Mouse (Mus musculus) testis, adult 2 months (tissue): ENCODE measurements around the gene Pan3. TPM values are rescaled to one million over a fixed set of nuclear protein-coding genes. Genes with fewer than 3 reads are reported as not detected.

Source experiments
- H3K27ac ChIP-seq: fragments of 200-500 bp; 2 replicates; pipeline ENCODE4 v1.5.1; 2012; ENCODE audit warnings: low read depth, low read length; ENCODE audit not compliant: control insufficient read depth, insufficient read depth
- H3K27me3 ChIP-seq: fragments of 200-500 bp; 2 replicates; pipeline ENCODE4 v1.6.1; 2012; ENCODE audit warnings: mild to moderate bottlenecking, low read length, moderate library complexity; ENCODE audit not compliant: control insufficient read depth, insufficient read depth
- H3K36me3 ChIP-seq: fragments of 200-500 bp; 2 replicates; pipeline ENCODE4 v1.6.1; 2012; ENCODE audit warnings: mild to moderate bottlenecking, low read length; ENCODE audit not compliant: control insufficient read depth, insufficient read depth
- H3K4me1 ChIP-seq: fragments of 200-500 bp; 2 replicates; pipeline ENCODE4 v1.6.1; 2012; ENCODE audit warnings: low read length; ENCODE audit not compliant: control insufficient read depth, insufficient read depth
- H3K4me3 ChIP-seq: fragments of 200-500 bp; 2 replicates; pipeline ENCODE4 v1.5.1; 2012; ENCODE audit warnings: low read depth, mild to moderate bottlenecking, low read length, moderate library complexity, mixed read lengths; ENCODE audit not compliant: control insufficient read depth
- CTCF ChIP-seq: fragments of 200-500 bp; IDR thresholded peaks from 2 replicates; pipeline ENCODE4 v1.5.1; 2012; ENCODE audit warnings: low read depth, mild to moderate bottlenecking, inconsistent platforms, low read length, moderate library complexity; ENCODE audit not compliant: control insufficient read depth, insufficient read depth, insufficient replicate concordance
- POLR2A ChIP-seq: fragments of 200-500 bp; IDR thresholded peaks from 2 replicates; pipeline ENCODE4 v1.6.1; 2012; ENCODE audit warnings: low read depth, mild to moderate bottlenecking, inconsistent platforms, low read length, moderate library complexity; ENCODE audit not compliant: control insufficient read depth
- polyA plus RNA-seq: library from polyadenylated mRNA; depleted of rRNA; stranded (reverse); fragments of >200 nt; gene quantifications from 2 replicates; pipeline ENCODE4 v1.2.3, GENCODE M21; 2012

Gene Pan3
- polyA plus RNA-seq, 1 experiment = 94.5 TPM

DNA sequence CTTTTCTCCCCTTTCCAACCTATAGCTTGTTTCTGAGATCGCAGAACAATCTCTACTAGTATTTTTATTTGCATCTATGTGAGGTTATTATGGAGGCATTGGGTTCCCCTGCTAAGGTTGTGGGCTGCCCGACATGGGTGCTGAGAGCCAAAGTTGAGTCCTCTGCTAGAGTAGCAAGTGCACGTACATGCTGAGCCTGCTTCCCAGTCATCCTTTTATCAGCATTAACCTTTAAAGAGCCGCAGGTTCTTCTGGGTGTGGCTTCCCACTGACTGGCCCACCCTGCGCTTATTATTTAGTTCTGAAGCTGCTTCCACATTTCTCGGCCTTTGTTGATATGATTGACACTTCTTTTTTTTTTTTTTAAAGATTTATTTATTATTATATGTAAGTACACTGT lies 14.3 kb downstream of the Pan3 start:
- no peak for TF ChIP-seq CTCF
- TF ChIP-seq POLR2A = no peak
- no peak overlapping the region for H3K4me3 ChIP-seq
- H3K4me1 ChIP-seq = no peaks in the 10 kb centered on the region
- no peaks in the 10 kb centered on the region for H3K27me3 ChIP-seq
- H3K36me3 ChIP-seq = no peaks in the 10 kb centered on the region
- no peak overlapping the region for H3K27ac ChIP-seq

DNA sequence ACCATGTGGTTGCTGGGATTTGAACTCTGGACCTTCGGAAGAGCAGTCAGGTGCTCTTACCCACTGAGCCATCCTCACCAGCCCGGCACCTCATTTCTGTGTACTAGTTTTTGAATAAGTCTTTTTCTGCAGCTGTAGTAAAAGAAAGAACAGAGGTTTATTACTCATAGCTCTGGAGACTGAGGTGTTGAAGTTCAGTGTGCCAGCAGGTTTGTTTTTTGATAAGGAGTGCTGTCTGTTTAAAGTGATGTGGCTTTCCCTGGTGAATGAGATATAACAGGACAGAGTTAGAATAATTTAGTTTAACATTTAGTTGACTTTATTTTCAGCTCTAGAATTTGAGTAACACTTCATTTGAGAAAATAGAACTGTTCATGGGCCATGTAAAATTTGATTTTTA lies 14.8 kb downstream of the Pan3 start:
- TF ChIP-seq POLR2A = no peak
- TF ChIP-seq CTCF = no peak
- Histone ChIP-seq H3K27ac (no peak overlapping the region), H3K4me3 (no peak overlapping the region), H3K4me1 (no peaks in the 10 kb centered on the region; the same call in 1 of the 2 replicates), H3K27me3 (no peaks in the 10 kb centered on the region), H3K36me3 (no peaks in the 10 kb centered on the region)

DNA sequence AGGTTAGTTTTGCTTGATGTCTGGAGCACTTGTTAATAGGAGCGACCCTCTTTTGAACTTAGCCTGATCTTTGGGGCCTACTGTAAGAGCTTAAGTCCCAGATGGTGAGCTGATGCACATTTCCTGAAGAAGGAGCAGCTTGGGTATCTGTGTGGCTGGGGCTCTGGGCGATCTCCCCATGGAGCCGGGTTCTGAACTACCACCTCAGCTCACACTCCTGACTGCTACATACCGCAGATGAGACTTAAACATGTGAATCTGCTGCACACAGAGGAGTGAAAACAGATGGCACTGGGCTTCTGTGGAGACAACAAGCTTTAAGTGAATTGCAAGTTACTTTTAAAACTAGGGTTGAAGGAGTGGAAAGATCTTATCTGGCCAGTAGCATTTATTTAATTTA lies 15.3 kb downstream of the Pan3 start:
- Histone ChIP-seq H3K27ac (no peak overlapping the region), H3K27me3 (no peaks in the 10 kb centered on the region), H3K4me1 (no peaks in the 10 kb centered on the region; the same call in 1 of the 2 replicates), H3K4me3 (peak overlapping the region; percentile 50; the same call in 1 of the 2 replicates), H3K36me3 (no peaks in the 10 kb centered on the region)
- TF ChIP-seq CTCF (no peak), POLR2A (no peak)

DNA sequence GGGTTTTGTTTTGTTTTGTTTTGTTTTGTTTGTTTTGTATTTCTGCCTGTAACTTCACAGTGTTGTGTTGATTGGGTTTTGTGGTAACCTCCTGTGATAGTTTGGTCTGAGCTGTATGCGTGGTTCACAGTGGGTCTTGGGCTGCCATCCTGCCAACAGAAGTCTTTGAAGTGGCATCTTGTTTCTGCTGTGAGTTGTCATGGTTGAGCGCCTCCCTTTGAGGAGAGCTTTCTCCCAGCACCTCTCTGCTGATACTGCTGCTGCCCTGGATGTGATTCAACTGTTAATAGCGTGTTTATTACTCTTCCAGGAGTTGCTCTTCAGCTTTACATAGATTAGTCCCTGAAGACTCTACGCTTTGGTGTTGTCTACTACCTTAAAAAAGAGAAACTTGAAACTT lies 18.6 kb downstream of the Pan3 start:
- Histone ChIP-seq H3K27me3 (no peaks in the 10 kb centered on the region), H3K4me3 (no peak overlapping the region), H3K27ac (no peak overlapping the region), H3K36me3 (no peaks in the 10 kb centered on the region), H3K4me1 (no peaks in the 10 kb centered on the region; the same call in 1 of the 2 replicates)
- TF ChIP-seq CTCF (no peak), POLR2A (no peak)

DNA sequence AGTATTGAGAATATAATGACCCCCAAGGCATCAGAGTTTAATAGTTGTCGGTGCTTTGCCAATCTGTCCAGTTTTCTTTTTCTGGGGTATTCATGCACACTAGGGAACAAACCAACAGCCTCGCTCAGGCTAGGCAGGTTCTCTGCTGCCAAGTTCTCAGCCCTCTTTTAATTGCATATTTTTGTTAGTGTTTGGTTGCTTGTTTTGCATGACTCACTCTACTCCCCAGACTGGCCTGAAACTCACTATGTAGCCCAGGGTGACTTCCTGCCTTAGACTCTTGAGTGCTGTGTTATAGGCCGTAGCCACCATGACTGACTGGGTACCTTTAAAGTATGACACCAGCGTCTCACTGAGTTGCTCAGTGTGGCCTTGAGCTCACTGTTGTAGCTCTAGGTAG lies 19.0 kb downstream of the Pan3 start:
- no peak for TF ChIP-seq CTCF
- TF ChIP-seq POLR2A = no peak
- Histone ChIP-seq H3K27me3 (no peaks in the 10 kb centered on the region), H3K4me3 (no peak overlapping the region), H3K4me1 (no peaks in the 10 kb centered on the region; the same call in 1 of the 2 replicates), H3K27ac (no peak overlapping the region), H3K36me3 (no peaks in the 10 kb centered on the region)

DNA sequence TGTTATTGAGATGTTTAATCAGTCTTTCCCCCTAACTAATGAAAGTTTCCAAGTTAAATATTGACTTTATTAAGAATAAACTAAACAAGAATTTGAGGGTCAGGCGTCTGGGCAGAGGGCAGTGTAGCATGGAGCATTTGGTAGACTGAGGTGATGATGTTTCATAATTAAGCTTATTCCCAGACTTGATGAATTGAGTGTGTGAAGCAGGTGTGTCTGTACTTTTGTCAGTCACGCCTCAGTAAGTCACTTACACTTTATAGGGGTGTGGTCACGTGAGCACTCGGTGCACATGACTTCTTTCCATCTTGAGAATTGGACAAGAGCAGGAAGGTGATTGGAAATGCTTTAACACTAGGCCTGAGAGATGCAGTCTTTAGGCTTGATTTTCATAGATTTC lies 26.5 kb downstream of the Pan3 start:
- no peaks in the 10 kb centered on the region for H3K4me1 ChIP-seq
- no peaks in the 10 kb centered on the region for H3K27me3 ChIP-seq
- H3K36me3 ChIP-seq = no peaks in the 10 kb centered on the region; the same call in 1 of the 2 replicates
- TF ChIP-seq POLR2A (no peak), CTCF (no peak)
- H3K27ac ChIP-seq = no peak overlapping the region
- no peak overlapping the region for H3K4me3 ChIP-seq

DNA sequence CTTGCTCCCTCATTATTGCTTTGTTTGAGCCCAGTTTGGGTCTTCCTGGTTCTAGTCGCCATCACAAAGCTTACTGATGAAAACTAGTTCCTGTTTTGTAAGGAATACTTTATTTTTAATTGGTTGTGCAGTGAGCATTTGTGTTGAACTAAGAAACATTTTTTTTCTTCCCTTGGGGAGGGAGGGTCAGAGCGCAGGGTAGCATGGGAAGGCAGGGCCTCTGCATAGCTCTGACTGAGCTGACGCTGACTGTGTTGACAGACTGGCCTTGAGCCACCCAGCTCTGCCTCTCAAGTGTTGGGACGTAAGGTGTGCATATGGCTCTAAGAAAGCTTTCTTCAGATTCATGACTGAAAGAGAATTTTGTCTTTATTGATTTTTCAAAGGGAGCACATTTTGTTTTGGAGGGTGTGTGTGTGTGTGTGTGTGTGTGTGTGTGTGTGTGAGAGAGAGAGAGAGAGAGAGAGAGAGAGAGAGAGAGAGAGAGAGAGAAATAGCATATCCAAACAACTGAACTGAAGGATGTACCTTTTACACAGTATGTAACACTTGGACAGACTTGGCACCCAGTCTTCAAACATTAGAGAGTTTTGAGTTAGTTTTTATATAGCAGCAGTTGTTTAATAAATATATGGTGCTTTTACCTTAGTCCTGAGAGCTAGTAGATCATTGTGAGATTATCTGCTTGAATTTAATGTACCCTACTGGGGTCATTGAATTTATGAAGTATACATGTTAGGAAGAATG lies 30.0 kb downstream of the Pan3 start:
- no peaks in the 10 kb centered on the region for H3K27me3 ChIP-seq

DNA sequence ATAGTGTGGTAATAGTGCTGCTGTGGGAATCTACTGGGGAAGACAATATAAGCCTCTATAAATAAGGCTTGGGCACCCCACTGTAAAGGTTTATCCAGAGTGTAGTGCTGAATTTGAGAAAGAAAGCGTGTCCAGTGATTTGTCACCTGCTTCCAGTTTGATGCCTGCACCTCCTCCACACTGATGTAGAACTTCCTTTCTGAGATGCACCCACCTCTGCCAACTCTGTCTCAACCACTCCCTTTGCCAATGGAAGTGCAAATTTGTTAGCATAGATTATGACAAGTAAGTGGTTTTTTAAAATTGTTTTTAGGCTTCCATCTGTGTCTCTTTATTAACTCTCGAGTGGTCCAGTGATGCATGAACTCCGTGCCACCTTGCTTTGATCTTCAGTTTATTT lies 33.3 kb downstream of the Pan3 start:
- Histone ChIP-seq H3K36me3 (no peaks in the 10 kb centered on the region), H3K27me3 (no peaks in the 10 kb centered on the region), H3K4me3 (no peak overlapping the region), H3K4me1 (no peaks in the 10 kb centered on the region), H3K27ac (no peak overlapping the region)
- TF ChIP-seq CTCF (no peak), POLR2A (no peak)

More for the DNA sequence above, 30.0 kb downstream of the Pan3 start:
- H3K4me1 ChIP-seq = no peaks in the 10 kb centered on the region
- TF ChIP-seq CTCF (no peak), POLR2A (no peak)
- H3K27ac ChIP-seq = no peak overlapping the region
- no peaks in the 10 kb centered on the region; the same call in 1 of the 2 replicates for H3K36me3 ChIP-seq
- H3K4me3 ChIP-seq = no peak overlapping the region
